Mouse (Mus musculus) lung, embryonic 14.5 days (tissue): ENCODE results near the gene Cdh13. TPM values are rescaled to one million over a fixed set of nuclear protein-coding genes. Genes with fewer than 3 reads are reported as not detected.
A peak's percentile ranks its signal among the peaks of the same experiment; 100 is the strongest.

Source experiments
- ATAC-seq: fragments of 200-750 bp; cut with Nextera tagmentation; 2 replicates; pipeline ENCODE4 v1.8.0; 2017; ENCODE audit warnings: mild to moderate bottlenecking, moderate TSS enrichment, moderate library complexity; ENCODE audit not compliant: insufficient read depth
- DNase-seq: peaks from one replicate; pipeline ENCODE4 v3.0.0-alpha.2; 2015
- H3K27ac ChIP-seq: fragments of 300-500 bp; sonication (generic); 2 replicates; pipeline ENCODE4 v1.5.1; 2014; ENCODE audit warnings: low read depth, mild to moderate bottlenecking, moderate library complexity
- H3K27me3 ChIP-seq: fragments of 300-500 bp; sonication (generic); 2 replicates; pipeline ENCODE4 v1.6.1; 2014; ENCODE audit warnings: low read length, control low read depth; ENCODE audit not compliant: insufficient read depth
- H3K36me3 ChIP-seq: fragments of 300-500 bp; sonication (generic); 2 replicates; pipeline ENCODE4 v1.6.1; 2014; ENCODE audit warnings: control low read depth; ENCODE audit not compliant: insufficient read depth
- H3K4me1 ChIP-seq: fragments of 300-500 bp; sonication (generic); 2 replicates; pipeline ENCODE4 v1.6.1; 2014; ENCODE audit warnings: antibody characterized with exemption, control low read depth; ENCODE audit not compliant: insufficient read depth
- H3K4me2 ChIP-seq: fragments of 300-500 bp; sonication (generic); 2 replicates; pipeline ENCODE4 v1.6.1; 2014; ENCODE audit warnings: mild to moderate bottlenecking
- H3K4me3 ChIP-seq: fragments of 300-500 bp; sonication (generic); 2 replicates; pipeline ENCODE4 v1.5.1; 2014; ENCODE audit warnings: low read depth, low read length
- H3K9ac ChIP-seq: fragments of 300-500 bp; sonication (generic); 2 replicates; pipeline ENCODE4 v1.6.1; 2014
- H3K9me3 ChIP-seq: fragments of 300-500 bp; sonication (generic); 2 replicates; pipeline ENCODE4 v1.6.1; 2016; ENCODE audit warnings: low read depth, low read length, control low read depth
- CTCF ChIP-seq: IDR thresholded peaks from 2 replicates; pipeline ENCODE4 v1.5.1; 2016; ENCODE audit warnings: antibody characterized with exemption, low read depth
- WGBS: fragments of 180-500 bp; shearing (Covaris S2); extraction: QIAGEN DNeasy Blood & Tissue Kit; methylation state at CpG from one replicate; pipeline ENCODE4 v1.1.7; 2014; 5-methylcytosine and 5-hydroxymethylcytosine counted together
- polyA plus RNA-seq: library from polyadenylated mRNA; unstranded; fragments of >200 nt; fragmentation: Nextera tagmentation; extraction: Ambion mirVana; gene quantifications from 2 replicates; pipeline ENCODE4 v1.2.1, GENCODE M21; 2014

Gene Cdh13
- polyA plus RNA-seq, 1 experiment from 2014 or later, result 1.2 TPM

GRCm38 (mm10) chr8:118428941-118429340, 145.4 kb downstream of the Cdh13 start:
- no peak overlapping the region for H3K9ac ChIP-seq
- no peaks in the 10 kb centered on the region for H3K4me1 ChIP-seq
- H3K36me3 ChIP-seq, result no peaks in the 10 kb centered on the region
- no peaks in the 10 kb centered on the region for H3K9me3 ChIP-seq
- no peak for TF ChIP-seq CTCF
- ATAC-seq, result no peak
- DNase-seq, result no peak
- H3K4me3 ChIP-seq, result no peak overlapping the region
- WGBS, result 66% methylated on average over 7 of the region's 7 CpGs
- no peak overlapping the region for H3K27ac ChIP-seq
- H3K27me3 ChIP-seq, result no peaks in the 10 kb centered on the region
- H3K4me2 ChIP-seq, result no peak overlapping the region

GRCm38 (mm10) chr8:118431731-118432440, 148.4 kb downstream of the Cdh13 start:
- WGBS, result 71% methylated on average over 11 of the region's 11 CpGs
- no peak for TF ChIP-seq CTCF
- H3K4me3 ChIP-seq, result no peak overlapping the region
- no peak overlapping the region for H3K9ac ChIP-seq
- H3K4me1 ChIP-seq, result no peaks in the 10 kb centered on the region
- H3K27ac ChIP-seq, result no peak overlapping the region
- ATAC-seq, result no peak
- no peak overlapping the region for H3K4me2 ChIP-seq
- H3K9me3 ChIP-seq, result no peaks in the 10 kb centered on the region
- no peak for DNase-seq
- H3K27me3 ChIP-seq, result no peaks in the 10 kb centered on the region
- H3K36me3 ChIP-seq, result no peaks in the 10 kb centered on the region

- H3K4me1 ChIP-seq, result no peaks in the 10 kb centered on the region
- H3K27me3 ChIP-seq, result no peaks in the 10 kb centered on the region
- TF ChIP-seq CTCF, result no peak
- H3K36me3 ChIP-seq, result no peaks in the 10 kb centered on the region
- no peaks in the 10 kb centered on the region for H3K9me3 ChIP-seq
- H3K27ac ChIP-seq, result no peak overlapping the region
- WGBS, result 78% methylated on average over 3 of the region's 3 CpGs
- H3K4me3 ChIP-seq, result no peak overlapping the region
- H3K4me2 ChIP-seq, result no peak overlapping the region
- ATAC-seq (no peak), DNase-seq (no peak)
- no peak overlapping the region for H3K9ac ChIP-seq
Observed at GRCm38 (mm10) chr8:118433553-118434180, 150.1 kb downstream of the Cdh13 start.

GRCm38 (mm10) chr8:118436751-118437150, 153.2 kb downstream of the Cdh13 start:
- no peaks in the 10 kb centered on the region for H3K36me3 ChIP-seq
- no peaks in the 10 kb centered on the region for H3K9me3 ChIP-seq
- no peaks in the 10 kb centered on the region for H3K27me3 ChIP-seq
- H3K4me3 ChIP-seq, result no peak overlapping the region
- H3K9ac ChIP-seq, result no peak overlapping the region
- ATAC-seq, result no peak
- DNase-seq, result no peak
- no peak for TF ChIP-seq CTCF
- WGBS, result 82% methylated on average over 5 of the region's 5 CpGs
- H3K4me2 ChIP-seq, result no peak overlapping the region
- no peak overlapping the region for H3K27ac ChIP-seq
- H3K4me1 ChIP-seq, result no peaks in the 10 kb centered on the region

- DNase-seq (no peak), ATAC-seq (no peak)
- Histone ChIP-seq H3K4me2 (no peak overlapping the region), H3K27ac (no peak overlapping the region), H3K9ac (no peak overlapping the region), H3K4me1 (no peaks in the 10 kb centered on the region), H3K9me3 (no peaks in the 10 kb centered on the region), H3K36me3 (no peaks in the 10 kb centered on the region), H3K27me3 (no peaks in the 10 kb centered on the region), H3K4me3 (no peak overlapping the region)
- WGBS, result 85% methylated on average over 10 of the region's 10 CpGs
- TF ChIP-seq CTCF, result no peak
Observed at GRCm38 (mm10) chr8:118437152-118437551, 153.6 kb downstream of the Cdh13 start.

- ATAC-seq (no peak), DNase-seq (no peak)
- H3K27ac ChIP-seq, result no peak overlapping the region
- H3K27me3 ChIP-seq, result no peaks in the 10 kb centered on the region
- H3K4me1 ChIP-seq, result no peaks in the 10 kb centered on the region
- H3K4me3 ChIP-seq, result no peak overlapping the region
- no peak for TF ChIP-seq CTCF
- no peaks in the 10 kb centered on the region for H3K36me3 ChIP-seq
- H3K9ac ChIP-seq, result no peak overlapping the region
- H3K4me2 ChIP-seq, result no peak overlapping the region
- WGBS, result 60% methylated on average over 3 of the region's 3 CpGs
- H3K9me3 ChIP-seq, result no peaks in the 10 kb centered on the region
Observed at GRCm38 (mm10) chr8:118437874-118438273, 154.3 kb downstream of the Cdh13 start.

- Histone ChIP-seq H3K4me3 (no peak overlapping the region), H3K9me3 (no peaks in the 10 kb centered on the region), H3K4me1 (no peaks in the 10 kb centered on the region), H3K27ac (no peak overlapping the region), H3K4me2 (no peak overlapping the region), H3K9ac (no peak overlapping the region), H3K36me3 (no peaks in the 10 kb centered on the region), H3K27me3 (no peaks in the 10 kb centered on the region)
- DNase-seq, result peak; percentile 13
- 69% methylated on average over 5 of the region's 5 CpGs for WGBS
- no peak for TF ChIP-seq CTCF
- no peak for ATAC-seq
Observed at GRCm38 (mm10) chr8:118439857-118440256, 156.3 kb downstream of the Cdh13 start.
